Mouse (Mus musculus): ENCODE results near the gene Nedd1.

DNA sequence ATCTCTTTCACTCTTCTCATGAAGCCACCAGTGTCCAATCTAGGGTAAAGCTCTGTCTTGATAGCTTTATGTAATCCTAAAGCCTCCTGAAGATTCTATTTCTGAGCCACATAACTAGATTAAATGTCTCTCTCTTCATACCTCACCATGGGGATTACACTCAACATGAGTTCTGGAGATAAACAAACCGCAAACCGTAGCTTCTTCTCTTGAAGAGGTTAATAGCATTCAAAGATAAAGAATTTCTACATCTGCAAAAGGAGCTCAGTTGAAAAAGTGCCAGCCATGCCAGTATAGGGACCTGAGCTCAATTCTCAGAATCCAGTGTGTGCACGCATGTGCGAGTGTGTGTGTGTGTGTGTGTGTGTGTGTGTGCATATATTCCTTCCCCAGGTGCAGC is 50.3 kb downstream of the Nedd1 start:
- TF ChIP-seq CTCF (IDR thresholded peaks at IDR 0.05; ENCODE audit: extremely low read depth, insufficient read depth, insufficient read length, insufficient replicate concordance) = no peak
- no peak for TF ChIP-seq POLR2A (IDR thresholded peaks at IDR 0.05; ENCODE audit: low read depth, low read length)
